Mouse (Mus musculus) gastrocnemius, adult 2 months (tissue): ENCODE measurements around the gene Haghl. TPM values are rescaled to one million over a fixed set of nuclear protein-coding genes. Genes with fewer than 3 reads are reported as not detected.

Source experiments
- DNase-seq: peaks from one replicate; pipeline ENCODE4 v3.0.0; 2022
- H3K27ac ChIP-seq: fragments of 200-600 bp; 2 replicates; pipeline ENCODE4 v1.8.1; 2022; ENCODE audit warnings: mild to moderate bottlenecking
- H3K4me3 ChIP-seq: fragments of 200-600 bp; 2 replicates; pipeline ENCODE4 v1.8.1; 2022; ENCODE audit warnings: mild to moderate bottlenecking, moderate library complexity
- CTCF ChIP-seq: fragments of 200-600 bp; IDR thresholded peaks from 2 replicates; pipeline ENCODE4 v1.8.1; 2022; ENCODE audit warnings: antibody characterized with exemption, mild to moderate bottlenecking, moderate library complexity
- intact Hi-C: fragments of 180-260 bp; cut with DNase I; formaldehyde crosslinking; loops from one replicate; pipeline ENCODE4 v1.15.1; 2025
- total RNA-seq, 2 experiments: library from RNA; stranded (reverse); gene quantifications; 2 replicates each; pipeline ENCODE4 v1.2.3; 2021

The Haghl gene
- total RNA-seq, 2 experiments from 2014 or later = 9.0 to 9.1 TPM

DNA sequence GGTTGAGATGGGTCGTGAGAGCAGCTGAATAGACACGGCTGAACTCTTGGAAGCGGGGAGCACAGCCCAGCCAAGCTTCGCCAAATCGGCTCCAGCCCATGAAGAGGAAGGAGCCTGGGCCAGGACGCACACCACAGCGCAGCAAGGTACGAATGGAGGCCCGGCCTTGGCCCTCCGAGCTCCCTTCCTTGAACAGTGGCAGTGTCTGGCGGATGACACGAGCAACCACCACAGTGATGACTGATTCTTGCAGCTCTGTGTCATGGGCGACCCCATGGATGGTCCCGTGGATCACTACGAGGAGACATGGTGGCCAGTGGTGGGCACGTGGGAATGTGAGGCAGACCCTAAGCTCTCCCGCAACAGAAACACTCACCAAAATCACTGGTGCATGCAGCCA lies 9.5 kb upstream of the Haghl start:
- Histone ChIP-seq H3K27ac (no peak overlapping the region), H3K4me3 (0 out of 2 replicates have a peak overlapping the region, but pooled peaks have one; percentile 12)
- DNase-seq = no peak
- TF ChIP-seq CTCF = no peak
- intact Hi-C loops = loop anchor here (10.0 kb wide), 1 partner anchor 220 kb away; the partner anchor contains the start of genes Lmf1 and Sox8

DNA sequence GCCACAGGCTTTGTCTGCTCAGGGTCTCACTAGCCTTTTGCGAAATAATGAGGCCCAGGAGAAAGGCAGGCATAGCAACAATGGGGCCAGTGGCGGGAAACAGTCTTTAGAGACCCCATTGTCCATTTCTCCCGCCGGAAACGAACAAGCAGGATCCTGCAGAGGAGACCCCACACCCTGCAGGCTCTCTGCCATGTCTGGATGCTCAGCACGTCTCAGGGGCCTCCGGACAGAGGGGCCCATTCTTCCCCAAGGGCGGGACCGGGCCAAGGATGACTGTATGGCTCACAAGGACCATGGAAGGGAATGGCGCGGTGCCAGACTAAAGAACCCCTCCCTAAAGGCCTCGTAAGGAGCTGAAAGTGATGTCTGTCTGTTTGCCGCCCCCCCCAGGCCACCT lies 8.7 kb upstream of the Haghl start:
- Histone ChIP-seq H3K4me3 (no peak overlapping the region), H3K27ac (peak overlapping the region; percentile 91; the same call in 1 of the 2 replicates)
- no peak for DNase-seq
- TF ChIP-seq CTCF = no peak
- intact Hi-C loops = loop anchor here (10.0 kb wide), 1 partner anchor 219 kb away; the partner anchor contains the start of genes Lmf1 and Sox8

GRCm38 (mm10) chr17:25792615-25793014 lies 7.1 kb upstream of the Haghl start, which contains the start of gene Fam173a:
TSS of gene Fam173a (minus strand) at chr17:25792901.
- intact Hi-C loops = loop anchor here (10.0 kb wide), 1 partner anchor 218 kb away; the partner anchor contains the start of genes Lmf1 and Sox8
- Histone ChIP-seq H3K27ac (peak within 1 kb of the TSS; percentile 91), H3K4me3 (peak within 1 kb of the TSS; percentile 89)
- peak; percentile 80 for DNase-seq
- no peak for TF ChIP-seq CTCF

GRCm38 (mm10) chr17:25791843-25792527 lies 6.5 kb upstream of the Haghl start:
- DNase-seq = peak; percentile 89
- intact Hi-C loops = loop anchor here (10.0 kb wide), 1 partner anchor 217 kb away; the partner anchor contains the start of genes Lmf1 and Sox8
- Histone ChIP-seq H3K27ac (peak overlapping the region; percentile 91), H3K4me3 (peak overlapping the region; percentile 89)
- TF ChIP-seq CTCF = no peak

- Histone ChIP-seq H3K4me3 (peak overlapping the region; percentile 89), H3K27ac (peak overlapping the region; percentile 91)
- TF ChIP-seq CTCF = no peak
- no peak for DNase-seq
- intact Hi-C loops = loop anchor here (10.0 kb wide), 1 partner anchor 217 kb away; the partner anchor contains the start of genes Lmf1 and Sox8
These were observed 5.9 kb upstream of the Haghl start for GRCm38 (mm10) chr17:25791320-25791842.

DNA sequence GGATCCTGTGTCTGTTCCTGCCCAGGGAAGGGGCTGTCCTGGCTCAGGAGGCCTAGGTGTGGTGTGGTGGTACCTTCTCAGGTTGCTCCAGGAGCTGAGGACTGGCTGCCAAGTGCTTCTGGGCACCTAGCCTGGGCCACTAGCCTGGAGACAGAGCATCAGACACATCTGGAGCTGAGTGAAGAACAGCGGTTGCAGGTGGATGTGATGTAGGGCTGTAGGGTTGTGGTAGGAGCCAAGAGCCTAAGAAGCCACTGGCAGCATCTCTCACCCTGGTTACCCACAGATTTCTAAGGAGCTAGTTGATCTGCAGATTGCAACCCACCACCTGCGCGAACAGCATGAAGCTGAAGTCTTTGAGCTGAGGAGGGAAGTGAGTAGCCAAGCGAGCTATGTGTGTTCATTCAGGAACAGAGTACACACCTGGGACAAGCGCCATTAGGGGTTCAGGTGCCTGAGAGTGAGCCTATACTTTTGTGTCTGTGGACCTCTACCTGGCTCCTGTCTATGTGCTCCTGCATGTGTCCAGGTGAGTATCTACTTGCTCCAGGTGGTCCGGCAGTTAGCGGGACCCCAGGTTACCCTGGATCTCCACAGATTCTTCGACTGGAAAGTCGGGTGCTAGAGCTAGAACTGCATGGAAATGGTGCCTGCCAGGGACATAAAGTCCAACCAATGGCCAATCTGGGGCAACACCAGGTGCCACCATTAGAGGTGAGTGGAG lies 1.5 kb upstream of the Haghl start:
- no peak overlapping the region for H3K27ac ChIP-seq
- no peak overlapping the region for H3K4me3 ChIP-seq
- intact Hi-C loops = no loop called here
- no peak for TF ChIP-seq CTCF
- DNase-seq = no peak

- DNase-seq = no peak
- peak within 1 kb of the TSS; percentile 88 for H3K27ac ChIP-seq
- no peak for TF ChIP-seq CTCF
- peak within 1 kb of the TSS; percentile 75 for H3K4me3 ChIP-seq
- intact Hi-C loops = no loop called here
These were observed 807 bp upstream of the Haghl start, which contains the start of gene Ccdc78 for GRCm38 (mm10) chr17:25786280-25786679. TSS of gene Ccdc78 (plus strand) at chr17:25786580.

DNA sequence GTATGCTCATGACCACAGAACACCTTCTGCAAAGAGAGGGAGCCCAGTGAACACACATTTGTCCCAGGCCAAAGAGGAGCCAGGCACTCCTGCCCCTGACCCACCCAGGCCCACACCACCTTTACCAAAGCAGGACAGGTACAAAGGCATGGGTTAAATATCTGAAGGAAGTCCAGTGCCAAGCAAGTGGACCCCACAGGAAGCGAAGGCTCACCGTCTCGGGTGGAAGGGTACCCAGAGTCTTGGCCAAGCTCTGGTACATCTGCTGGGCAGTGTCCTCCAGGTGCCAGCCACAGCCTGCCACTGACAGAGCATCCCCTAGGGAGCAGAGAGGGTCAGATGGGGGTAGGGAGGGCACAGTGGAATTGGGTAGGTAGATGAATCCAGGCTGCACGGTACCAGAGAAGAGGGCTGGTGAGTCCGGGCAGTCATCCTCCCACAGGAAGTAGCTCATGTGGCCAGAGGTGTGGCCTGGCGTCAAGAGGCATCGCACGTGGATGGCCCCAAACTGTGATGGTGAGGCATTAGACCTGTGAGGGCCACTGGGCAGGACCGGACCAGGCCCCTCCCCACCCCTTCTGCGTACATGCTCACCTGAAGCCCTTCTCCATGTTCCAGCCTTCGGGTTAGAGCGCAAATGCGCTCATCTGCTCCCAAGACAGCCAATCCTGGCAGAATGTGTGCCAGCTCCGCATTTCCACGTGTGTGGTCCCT lies 1.5 kb downstream of the Haghl start:
- DNase-seq = no peak
- TF ChIP-seq CTCF = no peak
- no peak overlapping the region for H3K27ac ChIP-seq
- peak overlapping the region; percentile 75; the same call in 1 of the 2 replicates for H3K4me3 ChIP-seq
- intact Hi-C loops = no loop called here

GRCm38 (mm10) chr17:25783086-25783485 lies 2.4 kb downstream of the Haghl start:
- Histone ChIP-seq H3K4me3 (no peak overlapping the region), H3K27ac (no peak overlapping the region; the same call in 1 of the 2 replicates)
- TF ChIP-seq CTCF = no peak

GRCm38 (mm10) chr17:25781339-25781738 lies 4.1 kb downstream of the Haghl start:
- no peak for TF ChIP-seq CTCF
- DNase-seq = no peak
- no peak overlapping the region for H3K4me3 ChIP-seq
- intact Hi-C loops = no loop called here
- H3K27ac ChIP-seq = no peak overlapping the region

More at GRCm38 (mm10) chr17:25783086-25783485, 2.4 kb downstream of the Haghl start:
- intact Hi-C loops = no loop called here
- peak; percentile 55 for DNase-seq

- H3K27ac ChIP-seq = no peak overlapping the region
- intact Hi-C loops = no loop called here
These were observed 7.5 kb downstream of the Haghl start for GRCm38 (mm10) chr17:25777948-25778347.

More at GRCm38 (mm10) chr17:25777948-25778347, 7.5 kb downstream of the Haghl start:
- TF ChIP-seq CTCF = no peak
- no peak for DNase-seq
- no peak overlapping the region for H3K4me3 ChIP-seq
